Mouse (Mus musculus) midbrain, embryonic 14.5 days (tissue): Measurements from ENCODE around the gene Krt77. TPM values are rescaled to one million over a fixed set of nuclear protein-coding genes. Genes with fewer than 3 reads are reported as not detected.

ENCODE experiments used
- microRNA-seq: library from miRNA; unstranded; fragments of <30 nt; microRNA quantifications from one replicate; pipeline ENCODE4, GENCODE M21; 2016
- polyA plus RNA-seq: library from polyadenylated mRNA; unstranded; fragments of >200 nt; fragmentation: Nextera tagmentation; extraction: Ambion mirVana; gene quantifications from 2 replicates; pipeline ENCODE4 v1.2.1, GENCODE M21; 2014

Krt77 gene
- polyA plus RNA-seq, 1 experiment from 2014 or later, result 0.07 TPM

Small RNAs within 50 kb of the gene (microRNA-seq; reads per million reads assigned to microRNA genes)
- gene Gm44356, result not detected

Other genes with a start within 250 kb of the Krt77 start
- not detected in 2 replicates for gene Gm5414, start 241.5 kb downstream of the Krt77 start, polyA plus RNA-seq
- gene Gm5478, start 222.3 kb downstream of the Krt77 start, polyA plus RNA-seq, result not detected in 2 replicates
- not detected in 2 replicates for gene Krt6b, start 189.4 kb downstream of the Krt77 start, polyA plus RNA-seq
- gene Krt6a, start 175.4 kb downstream of the Krt77 start, polyA plus RNA-seq, result not detected in 2 replicates
- gene Krt5, start 156.8 kb downstream of the Krt77 start, polyA plus RNA-seq, result not detected in 2 replicates
- 0.25 and 0.63 TPM in 2 replicates for gene Krt71, start 126.6 kb downstream of the Krt77 start, polyA plus RNA-seq
- 0.11 TPM in 1 of 2 replicates, not detected in the other for gene Krt72, start 83.2 kb downstream of the Krt77 start, polyA plus RNA-seq
- 1.1 and 2.0 TPM in 2 replicates for gene Krt73, start 67.4 kb downstream of the Krt77 start, polyA plus RNA-seq
- gene Krt2, start 51.5 kb downstream of the Krt77 start, polyA plus RNA-seq, result not detected in 2 replicates
- 6.7 and 10.7 TPM in 2 replicates for gene Krt1, start 18.9 kb downstream of the Krt77 start, polyA plus RNA-seq
- not detected in 2 replicates for gene Krt76, start 23.2 kb upstream of the Krt77 start, polyA plus RNA-seq
- not detected in 2 replicates for gene Krt4, start 55.0 kb upstream of the Krt77 start, polyA plus RNA-seq
- 0.45 and 0.69 TPM in 2 replicates for gene Krt79, start 70.6 kb upstream of the Krt77 start, polyA plus RNA-seq
- not detected in 2 replicates for gene Krt78, start 84.6 kb upstream of the Krt77 start, polyA plus RNA-seq
- gene Krt8, start 134.8 kb upstream of the Krt77 start, polyA plus RNA-seq, result 0.15 and 0.59 TPM in 2 replicates
- 0.35 and 1.3 TPM in 2 replicates for gene Krt18, start 158.5 kb upstream of the Krt77 start, polyA plus RNA-seq
- gene Eif4b, start 204.1 kb upstream of the Krt77 start, polyA plus RNA-seq, result 76.7 and 98.8 TPM in 2 replicates
- 3.6 and 8.9 TPM in 2 replicates for gene Tns2, start 230.7 kb upstream of the Krt77 start, polyA plus RNA-seq